Mouse (Mus musculus): ENCODE data around the gene Insc. TPM values are rescaled to one million over a fixed set of nuclear protein-coding genes. Genes with fewer than 3 reads are reported as not detected.

The Insc gene
- total RNA-seq, 2 experiments from 2014 or later = 2.3 to 2.7 TPM

DNA sequence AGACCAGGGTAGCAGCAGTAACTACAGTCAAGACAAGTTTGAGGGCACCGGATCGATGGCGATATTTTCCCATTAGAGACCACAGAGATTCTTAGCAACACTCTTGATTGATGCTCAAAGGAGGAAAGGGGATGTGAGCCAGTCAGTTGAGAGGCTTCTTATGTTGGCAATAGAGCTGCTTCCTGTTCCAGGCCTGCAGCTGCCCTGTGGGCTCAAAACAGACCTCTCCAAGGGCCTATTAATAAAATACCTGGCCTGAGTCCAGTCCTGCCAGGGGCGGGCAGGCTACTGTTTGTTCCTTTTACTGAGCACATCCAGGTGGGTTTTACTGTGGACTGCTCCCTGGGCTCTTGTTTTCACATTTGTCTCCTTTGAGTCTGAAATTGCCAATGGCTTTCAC lies 83.9 kb downstream of the Insc start:
- DNase-seq = no peak

DNA sequence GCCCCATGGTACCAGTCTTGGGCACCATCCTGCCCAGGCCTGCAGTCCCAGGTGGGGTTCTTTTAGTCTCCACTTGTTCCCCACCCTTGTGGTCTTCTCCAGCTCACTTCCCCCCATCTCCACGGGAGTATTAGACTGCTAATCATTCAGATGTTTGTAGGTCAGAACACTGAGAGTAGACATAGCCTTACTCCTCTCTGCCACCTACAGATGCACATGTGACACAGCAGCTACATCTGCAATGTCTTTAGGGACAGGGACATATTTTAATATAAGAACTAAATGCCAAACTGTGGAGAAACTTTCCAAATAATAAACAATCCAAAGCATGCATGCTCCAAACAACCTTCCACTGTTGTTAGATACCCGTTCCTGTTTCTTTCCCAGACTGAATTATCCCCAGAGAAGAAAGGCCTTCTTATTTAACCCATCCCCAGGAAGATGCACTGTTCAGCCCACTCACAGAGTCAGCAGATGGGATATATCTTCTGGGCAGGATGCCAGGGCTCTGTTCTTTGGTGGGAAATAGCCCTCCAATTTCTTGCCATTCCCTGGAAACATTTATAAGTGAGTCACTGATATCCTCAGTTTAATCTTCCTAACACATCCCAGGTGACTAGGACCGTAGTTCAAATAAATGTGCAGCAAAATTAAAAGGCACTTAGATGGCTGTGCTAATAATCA lies 88.9 kb downstream of the Insc start:
- DNase-seq = no peak

DNA sequence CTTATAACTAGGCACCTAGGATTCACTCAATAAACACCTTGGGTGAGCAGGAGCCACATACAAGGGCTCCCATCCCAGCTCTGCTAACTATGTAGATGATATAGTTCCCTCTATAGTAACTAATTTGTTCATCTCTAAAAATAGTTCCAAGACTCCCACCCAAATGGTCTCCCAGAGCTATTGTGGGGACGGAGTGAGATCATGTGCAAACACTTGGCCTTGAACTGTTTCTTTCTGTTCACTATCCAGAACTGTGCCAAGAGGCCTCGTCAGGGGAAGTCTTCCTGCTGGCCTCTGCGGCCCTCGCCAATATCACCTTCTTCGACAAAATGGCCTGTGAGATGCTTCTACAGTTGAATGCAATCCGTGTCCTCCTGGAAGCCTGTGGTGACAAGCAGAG lies 91.0 kb downstream of the Insc start:
- no peak for DNase-seq

DNA sequence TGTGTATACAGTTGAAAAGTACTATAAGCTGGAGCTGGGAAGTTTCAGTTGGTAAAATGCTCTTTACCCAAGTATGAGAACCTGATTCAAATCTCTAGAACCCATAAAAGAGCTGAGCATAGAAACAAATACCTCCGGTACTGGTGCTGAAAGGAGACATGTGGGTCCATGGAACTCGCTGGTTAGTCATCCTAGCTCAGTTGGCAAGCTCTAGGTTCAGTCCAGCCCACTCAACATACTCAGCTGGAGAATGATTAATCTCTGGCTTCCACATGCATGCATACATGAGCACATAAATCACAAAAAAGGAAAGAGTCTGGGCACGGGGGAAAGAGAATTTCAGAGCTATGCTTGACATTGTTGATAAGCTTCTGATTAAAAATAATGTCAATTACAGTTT lies 93.8 kb downstream of the Insc start:
- no peak for DNase-seq

DNA sequence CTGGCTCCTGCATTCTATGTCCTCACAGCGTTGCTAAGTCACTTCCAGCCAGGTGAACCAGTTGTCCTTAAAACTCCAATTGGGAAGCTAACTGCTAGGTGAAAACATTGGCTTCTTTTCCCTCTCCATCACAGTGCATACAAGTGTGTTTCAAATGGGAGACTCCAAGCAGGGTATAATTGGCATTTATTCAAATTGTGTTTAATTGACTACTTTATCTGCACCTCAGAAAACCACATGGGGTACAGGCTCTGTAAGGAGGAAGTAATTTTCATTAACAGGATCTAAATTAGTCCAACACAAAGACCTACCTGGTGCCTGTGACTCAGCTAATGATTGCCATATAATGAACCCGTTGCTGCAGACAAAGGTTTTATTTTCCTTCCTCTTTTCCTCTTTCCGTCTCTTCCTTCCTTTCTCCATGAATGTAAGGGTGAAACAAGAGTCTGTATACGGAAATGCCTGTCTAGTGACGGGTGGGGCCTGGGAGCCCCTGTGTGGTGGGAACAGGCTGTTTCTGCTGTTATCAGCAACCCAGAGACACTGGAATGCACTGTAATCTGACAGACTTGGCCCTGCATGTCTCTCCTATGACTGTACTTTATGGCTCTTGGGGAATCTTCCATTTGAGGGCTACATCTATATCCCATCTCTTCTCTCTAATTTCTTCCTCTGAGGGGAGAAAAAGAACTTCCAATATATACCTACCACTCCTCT lies 96.7 kb downstream of the Insc start:
- no peak for DNase-seq

DNA sequence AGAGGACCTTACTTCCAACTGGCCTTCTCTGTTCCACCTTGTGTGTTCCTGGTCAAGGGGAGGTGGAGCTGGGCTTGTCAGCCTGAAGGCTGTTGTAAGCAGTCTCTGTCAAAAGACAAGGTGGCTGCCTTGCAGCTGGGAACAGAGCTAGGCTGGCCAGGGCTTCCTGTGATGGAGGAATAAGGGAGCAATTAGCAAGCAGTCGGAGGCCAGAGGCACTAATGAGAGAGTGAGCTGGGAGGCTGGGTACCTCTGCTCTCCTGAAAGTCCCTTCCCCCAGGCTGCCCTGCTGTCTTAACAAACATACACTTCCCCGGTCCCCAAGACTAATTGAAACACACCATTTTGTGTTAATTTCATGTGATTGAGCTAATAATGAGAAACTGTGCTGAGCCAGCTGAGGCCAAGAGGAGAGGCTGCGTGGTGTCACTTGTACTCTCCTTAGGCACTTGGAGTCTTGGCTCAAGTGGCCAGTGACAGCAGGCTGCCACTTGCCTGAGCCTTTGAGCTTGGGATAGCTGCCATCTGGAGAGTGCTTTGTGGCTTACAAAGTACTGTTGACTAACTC lies 99.2 kb downstream of the Insc start:
- no peak for DNase-seq

DNA sequence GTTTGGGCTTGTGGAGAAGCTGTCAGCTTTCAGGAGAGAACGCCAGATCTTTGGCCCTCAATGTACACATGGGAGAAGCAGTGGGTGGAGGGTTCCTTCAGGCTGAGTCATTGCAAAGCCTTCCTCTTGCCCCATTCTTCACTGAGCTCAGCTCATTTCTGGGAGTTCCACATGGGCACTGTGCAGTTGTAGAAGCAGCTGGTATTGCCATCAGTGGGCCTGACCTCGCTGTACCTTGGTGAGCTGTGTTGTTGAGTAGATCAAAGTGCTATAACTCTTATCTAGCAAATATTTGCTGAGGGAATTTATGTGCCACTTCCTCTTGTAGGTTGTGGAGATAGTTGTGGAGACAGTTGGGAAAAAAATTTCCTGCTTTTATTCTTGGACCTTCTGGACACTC lies 103.7 kb downstream of the Insc start:
- DNase-seq = no peak

DNA sequence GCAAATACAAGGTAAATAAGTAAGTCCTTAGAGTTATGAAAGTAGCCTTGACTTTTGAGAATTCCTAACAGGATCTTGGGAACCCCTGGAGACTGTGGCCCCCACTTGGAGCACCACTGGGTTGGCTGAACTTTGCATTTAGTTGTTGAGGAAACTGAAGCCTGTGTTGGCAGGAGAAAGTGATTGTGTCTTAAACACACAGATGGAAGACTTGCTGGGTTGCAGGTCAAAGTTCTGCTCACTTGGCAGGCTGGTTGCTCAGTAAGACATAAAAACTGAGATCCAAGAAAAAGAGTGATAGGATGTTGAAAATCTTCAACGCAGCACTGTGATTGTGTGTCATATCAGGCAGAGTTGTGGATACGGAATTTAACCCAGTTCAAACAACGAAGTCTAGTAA lies 108.9 kb downstream of the Insc start:
- no peak for DNase-seq

DNA sequence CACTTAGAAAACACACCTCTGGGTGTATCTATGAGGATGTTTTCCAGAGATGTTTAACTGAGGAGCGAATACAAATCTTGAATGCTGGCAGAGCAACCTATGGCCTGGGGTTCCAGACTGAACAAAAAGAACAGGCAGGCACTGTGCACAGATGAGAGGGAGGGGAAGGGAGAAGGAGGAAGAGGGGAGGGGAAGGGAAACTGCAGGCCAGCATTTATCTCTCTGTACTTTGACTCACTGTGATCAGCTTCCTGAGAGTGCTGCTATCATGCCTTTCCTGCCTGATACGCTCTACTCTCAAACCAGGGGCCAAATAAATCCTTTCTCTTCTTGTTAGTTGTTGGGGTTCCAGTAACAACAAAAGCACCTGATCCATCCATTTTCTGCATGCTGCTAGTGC lies 110.7 kb downstream of the Insc start:
- DNase-seq = no peak

DNA sequence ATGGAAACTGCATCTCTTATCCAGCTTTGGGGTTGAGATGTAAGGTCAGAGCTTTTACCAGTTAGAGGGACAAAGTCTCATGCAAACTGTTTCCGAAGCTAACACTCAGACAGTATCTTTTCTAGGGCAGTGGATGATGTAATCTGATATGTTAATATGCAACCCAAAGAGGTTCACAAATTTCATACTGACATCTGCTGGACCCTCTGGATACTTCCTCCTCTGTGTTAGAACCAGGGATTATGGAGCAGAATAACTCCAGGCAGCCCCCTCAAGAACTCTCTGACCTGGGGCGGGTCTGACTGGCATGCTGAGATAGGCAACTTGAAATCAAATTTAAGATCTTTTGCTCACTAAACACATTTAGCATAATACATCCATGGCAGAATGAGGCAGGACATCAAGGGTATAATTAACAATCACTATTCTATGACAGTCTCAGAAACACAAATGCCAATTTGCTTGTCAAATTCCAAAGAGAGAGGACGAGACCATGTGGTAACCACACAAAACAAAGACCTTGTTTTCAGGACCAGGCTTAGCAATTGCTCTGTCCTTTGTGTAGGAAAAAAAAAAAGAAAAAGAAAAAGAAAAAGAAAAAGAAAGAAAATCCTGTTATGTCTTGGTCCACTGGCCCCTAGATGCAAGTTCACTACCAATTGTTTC lies 117.5 kb downstream of the Insc start:
- DNase-seq = no peak

DNA sequence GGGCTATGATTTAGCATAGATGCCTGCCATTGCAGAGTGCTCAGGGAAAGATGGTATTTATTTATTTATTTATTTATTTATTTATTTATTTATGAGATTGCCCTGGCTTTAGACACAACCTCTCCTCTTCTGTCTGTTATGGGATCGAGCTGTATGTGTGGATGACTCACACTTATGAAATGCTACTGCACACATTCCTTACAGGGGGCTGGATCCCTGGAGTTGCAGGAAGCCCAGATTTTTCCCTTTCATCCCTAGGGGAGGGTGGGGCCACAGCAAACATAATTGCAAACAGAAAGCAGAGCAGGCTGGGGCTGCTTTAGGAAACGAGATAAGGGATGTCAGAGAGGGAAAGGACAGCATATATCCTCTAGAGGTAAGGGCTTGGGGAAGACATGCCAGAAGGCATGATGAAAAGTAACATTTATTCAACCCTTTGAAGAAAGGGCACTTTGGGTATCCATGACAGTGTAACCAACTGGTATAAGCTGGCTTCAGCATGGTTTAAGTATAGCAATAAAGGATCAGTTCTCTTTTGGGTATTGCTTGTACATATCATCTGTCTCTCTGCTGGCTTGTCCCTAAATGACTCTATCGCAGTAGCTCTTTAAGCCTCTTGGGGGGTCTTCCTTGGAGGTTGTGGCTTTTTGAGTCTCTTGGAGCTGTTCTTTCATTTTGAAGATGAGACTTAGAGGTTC lies 130.0 kb downstream of the Insc start:
- DNase-seq = no peak

DNA sequence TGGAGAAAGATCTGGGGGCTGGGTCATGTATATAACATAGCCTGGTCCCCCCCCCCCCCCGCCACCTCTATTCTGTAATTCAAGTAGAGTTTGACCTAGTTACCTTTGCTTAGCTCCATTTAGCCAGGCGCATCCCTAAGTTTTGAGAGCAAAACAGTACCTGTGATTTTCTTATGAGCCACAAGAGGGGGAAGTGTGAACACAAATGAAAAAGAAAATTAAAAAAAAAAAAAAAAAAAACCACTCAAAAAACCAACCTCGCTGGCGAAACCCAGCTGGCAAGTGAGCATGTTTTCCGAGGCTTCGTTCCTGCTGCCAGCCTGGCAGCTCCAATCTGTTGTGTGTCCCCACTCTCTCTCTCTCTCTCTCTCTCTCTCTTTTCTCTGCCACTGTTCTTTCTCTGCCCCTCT lies 130.5 kb downstream of the Insc start:
- DNase-seq = peak; percentile 59

DNA sequence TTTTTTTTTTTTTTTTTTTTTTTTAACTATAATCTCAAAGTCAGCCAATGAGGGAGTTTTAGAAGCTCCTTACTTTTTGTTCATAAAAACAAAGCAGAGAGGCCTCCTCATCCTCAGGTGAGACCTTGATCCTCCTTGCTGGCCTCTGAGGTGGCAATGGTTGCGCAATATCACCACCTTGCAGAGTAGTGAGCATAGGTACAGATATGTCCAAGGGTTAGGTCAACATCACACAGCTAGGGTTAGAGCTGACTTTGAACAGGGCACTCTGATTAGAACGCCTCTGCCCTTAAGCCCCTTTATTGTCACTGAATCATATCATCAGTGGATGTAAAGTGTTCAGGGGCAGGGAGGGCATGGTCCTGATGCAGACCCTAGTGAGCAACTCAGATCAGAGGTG lies 131.1 kb downstream of the Insc start:
- no peak for DNase-seq

DNA sequence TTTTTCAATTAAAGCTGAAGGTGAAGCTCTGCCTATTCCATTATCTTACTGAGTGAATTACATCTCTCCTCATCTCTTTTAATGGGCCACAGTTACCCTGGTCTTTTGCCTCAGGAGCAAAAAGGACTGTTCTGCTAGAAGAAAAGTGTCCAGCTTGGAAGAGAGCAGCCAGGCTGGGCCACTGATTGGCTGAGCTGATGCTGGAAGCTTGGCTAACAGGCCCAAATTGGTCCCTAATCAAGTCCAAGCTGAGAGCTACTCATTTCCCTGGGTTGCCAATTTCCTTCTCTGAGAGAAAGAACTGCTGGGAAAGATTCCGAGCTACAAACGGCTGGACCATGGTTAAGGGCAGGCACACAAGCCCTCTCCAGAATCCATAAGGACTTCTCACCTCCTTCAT lies 140.1 kb downstream of the Insc start:
- DNase-seq = peak; percentile 29

DNA sequence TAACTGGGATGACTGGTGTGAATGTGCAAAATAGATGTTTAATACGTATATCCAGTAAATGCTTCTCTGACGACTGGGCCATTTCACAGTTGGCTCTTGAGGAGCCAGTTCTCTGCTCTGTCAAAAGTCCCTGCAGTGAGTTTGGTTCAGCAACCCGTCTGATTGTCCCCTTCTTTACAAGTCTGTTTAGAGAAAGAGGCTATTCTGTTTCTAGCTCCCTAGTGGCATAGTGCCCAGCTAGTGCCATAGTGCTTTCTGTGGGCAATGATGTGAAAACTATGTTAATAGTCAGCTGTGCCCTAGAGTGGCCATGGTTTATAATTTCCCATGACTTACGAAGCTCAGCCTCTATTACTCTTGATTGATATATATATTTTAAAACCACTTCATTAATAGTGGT lies 143.4 kb downstream of the Insc start:
- DNase-seq = no peak

DNA sequence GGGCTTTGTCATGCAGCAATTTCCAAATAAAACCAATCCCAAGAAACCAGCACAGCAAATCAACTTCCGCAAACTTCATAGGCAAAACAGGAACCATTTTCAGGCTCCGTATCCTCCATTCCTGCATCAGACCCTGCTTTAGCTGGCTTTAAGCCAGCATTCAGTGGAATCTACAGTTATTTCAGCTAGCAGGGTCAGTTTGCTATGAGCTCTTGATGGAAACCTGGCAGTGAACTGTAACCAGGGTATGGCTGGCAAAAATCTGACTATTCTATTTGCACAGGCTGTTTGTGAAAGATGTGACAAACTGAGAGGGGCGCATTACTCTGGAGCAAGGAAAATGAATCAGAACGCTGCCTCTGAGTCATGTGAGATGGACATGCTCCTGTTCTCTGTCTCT lies 146.7 kb downstream of the Insc start:
- DNase-seq = no peak

DNA sequence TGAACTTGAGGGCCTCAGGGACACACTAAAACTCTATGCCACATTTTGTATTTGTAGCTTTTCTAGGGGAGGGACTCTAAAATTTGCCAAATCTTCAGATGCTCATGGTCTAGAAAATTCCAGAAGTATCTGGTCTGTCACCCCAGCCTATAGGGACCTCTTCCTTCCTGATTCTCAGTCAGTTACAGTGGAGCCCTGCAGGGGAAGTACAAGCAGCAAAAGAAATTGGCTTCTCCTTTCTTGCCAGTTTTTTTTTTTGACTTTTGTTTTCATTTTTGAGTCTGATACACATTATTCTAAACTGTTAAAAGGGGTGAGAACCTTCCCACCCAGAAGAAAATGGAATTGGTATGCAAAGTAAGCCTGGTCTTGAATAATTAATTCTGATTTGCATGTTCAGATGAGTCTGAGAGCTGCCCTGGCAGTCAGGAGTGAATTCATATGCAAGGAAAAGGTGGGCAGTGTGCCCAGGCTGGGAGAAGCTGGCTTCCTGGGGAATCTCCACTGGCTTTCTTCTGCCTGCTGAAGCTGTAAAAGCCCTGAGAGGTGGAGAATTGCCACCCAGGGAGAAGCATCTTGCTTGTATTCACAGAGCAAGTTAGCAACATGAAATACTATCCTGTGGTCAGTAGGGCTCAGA lies 149.2 kb downstream of the Insc start:
- DNase-seq = no peak

DNA sequence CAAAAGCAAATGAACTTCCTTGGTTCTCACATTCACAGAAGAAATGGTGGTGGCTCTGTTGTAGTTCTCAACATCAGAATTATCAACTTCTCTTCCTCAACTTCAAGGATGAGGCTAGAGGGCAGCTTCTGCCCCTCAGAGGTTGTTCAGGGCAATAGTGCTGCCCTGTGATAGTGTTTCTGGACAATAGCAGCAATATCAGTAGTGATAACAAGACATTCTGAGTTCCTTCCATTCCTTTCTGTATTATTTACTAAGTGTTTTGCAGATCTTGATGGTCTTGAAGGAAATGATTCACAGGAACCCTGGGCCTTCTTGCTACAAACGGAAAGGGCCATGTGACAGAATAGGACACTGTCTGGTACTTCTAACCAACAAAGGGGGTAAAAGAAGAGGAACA lies 150.4 kb downstream of the Insc start:
- DNase-seq = no peak

DNA sequence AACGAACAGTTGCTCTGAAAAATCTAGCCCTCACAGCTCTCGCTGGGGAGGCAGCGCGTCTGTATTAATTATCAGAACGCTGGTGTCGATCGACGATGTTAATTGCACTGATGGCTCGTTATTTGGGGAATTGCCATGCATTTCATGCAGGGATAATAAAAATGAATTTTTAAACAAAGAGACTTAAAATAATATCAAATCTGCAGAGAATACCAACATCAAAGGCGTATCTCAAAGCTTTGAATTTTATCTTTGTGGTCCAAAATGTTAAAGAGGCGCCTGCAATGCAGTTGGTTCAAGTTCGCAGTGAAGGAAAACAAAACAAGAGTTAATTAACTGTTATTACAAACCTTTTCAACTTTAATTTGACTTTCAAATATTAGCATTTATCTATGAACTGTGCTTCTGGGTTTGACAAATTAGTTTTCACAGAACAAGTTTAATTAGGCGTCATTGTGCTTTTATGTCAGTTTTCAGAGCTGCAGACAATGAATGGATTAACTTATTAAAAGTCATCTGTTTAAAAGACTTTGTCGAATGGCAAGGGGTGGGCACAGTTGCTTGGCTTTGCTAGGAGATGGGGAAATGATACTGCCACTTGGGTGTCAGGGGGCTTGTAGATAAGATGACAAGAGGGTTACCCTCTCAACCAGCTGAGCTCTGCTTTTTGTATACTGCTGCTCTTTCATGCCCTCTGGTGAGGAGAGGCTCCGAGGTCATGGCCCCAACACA lies 153.6 kb downstream of the Insc start:
- no peak for DNase-seq
